In genomic region chr3:45368952-45369351, GRCm38 (mm10) we compare ENCODE assay signal across 21 mouse cellular contexts.
"Had no signal": no experiment of that assay in that cellular context is flagged by ENCODE, and none has a peak within 500 bp of the region (broad histone marks: within the 10 kb centered on the region; RNA-seq: fewer than 3 reads in every experiment).

No protein-coding gene starts in this region.

- H3K36me3 ChIP-seq: limb, embryonic 12.5 days; limb, embryonic 15.5 days; lung, embryonic 15.5 days; midbrain, embryonic 10.5 days; neural tube, embryonic 12.5 days; neural tube, embryonic 15.5 days had no signal

- H3K4me3 ChIP-seq: limb, embryonic 12.5 days; limb, embryonic 15.5 days; lung, embryonic 15.5 days; megakaryocyte, embryonic 14.5 days; midbrain, embryonic 10.5 days; neural tube, embryonic 12.5 days; neural tube, embryonic 15.5 days had no signal

- H3K27ac ChIP-seq: limb, embryonic 12.5 days; limb, embryonic 15.5 days; liver, embryonic 14.5 days; lung, embryonic 15.5 days; midbrain, embryonic 10.5 days; neural tube, embryonic 12.5 days; neural tube, embryonic 15.5 days had no signal

- H3K27me3 ChIP-seq: limb, embryonic 12.5 days; limb, embryonic 15.5 days; lung, embryonic 15.5 days; megakaryocyte, embryonic 14.5 days; neural tube, embryonic 12.5 days; neural tube, embryonic 15.5 days had no signal

- H3K4me1 ChIP-seq: limb, embryonic 12.5 days; limb, embryonic 15.5 days; lung, embryonic 15.5 days; megakaryocyte, embryonic 14.5 days; midbrain, embryonic 10.5 days; neural tube, embryonic 12.5 days; neural tube, embryonic 15.5 days had no signal

- H3K9me3 ChIP-seq: limb, embryonic 12.5 days; limb, embryonic 15.5 days; lung, embryonic 15.5 days; megakaryocyte, embryonic 14.5 days; midbrain, embryonic 10.5 days; neural tube, embryonic 12.5 days; neural tube, embryonic 15.5 days had no signal

- H3K9ac ChIP-seq: limb, embryonic 12.5 days; limb, embryonic 15.5 days; liver, embryonic 14.5 days; lung, embryonic 15.5 days; neural tube, embryonic 12.5 days; neural tube, embryonic 15.5 days had no signal

- DNase-seq: kidney, adult 18-20 months; kidney, adult 9 months; kidney, postnatal 36 days; left cerebral cortex, postnatal 4 days; lung, adult 18-20 months; lung, postnatal 10 days; lung, postnatal 36 days; midbrain, embryonic 14.5 days; right cerebral cortex, adult 18-20 months; right cerebral cortex, postnatal 14 days; right cerebral cortex, postnatal 4 days; thymus, postnatal 25 days had no signal

- H3K4me2 ChIP-seq: limb, embryonic 12.5 days; limb, embryonic 15.5 days; liver, embryonic 11.5 days; lung, embryonic 15.5 days; neural tube, embryonic 12.5 days; neural tube, embryonic 15.5 days had no signal
